Mouse (Mus musculus): ENCODE results near the gene Shroom3. TPM values are rescaled to one million over a fixed set of nuclear protein-coding genes. Genes with fewer than 3 reads are reported as not detected.

Gene Shroom3
- polyA plus RNA-seq, 1 experiment from 2014 or later, result 5.6 TPM

DNA sequence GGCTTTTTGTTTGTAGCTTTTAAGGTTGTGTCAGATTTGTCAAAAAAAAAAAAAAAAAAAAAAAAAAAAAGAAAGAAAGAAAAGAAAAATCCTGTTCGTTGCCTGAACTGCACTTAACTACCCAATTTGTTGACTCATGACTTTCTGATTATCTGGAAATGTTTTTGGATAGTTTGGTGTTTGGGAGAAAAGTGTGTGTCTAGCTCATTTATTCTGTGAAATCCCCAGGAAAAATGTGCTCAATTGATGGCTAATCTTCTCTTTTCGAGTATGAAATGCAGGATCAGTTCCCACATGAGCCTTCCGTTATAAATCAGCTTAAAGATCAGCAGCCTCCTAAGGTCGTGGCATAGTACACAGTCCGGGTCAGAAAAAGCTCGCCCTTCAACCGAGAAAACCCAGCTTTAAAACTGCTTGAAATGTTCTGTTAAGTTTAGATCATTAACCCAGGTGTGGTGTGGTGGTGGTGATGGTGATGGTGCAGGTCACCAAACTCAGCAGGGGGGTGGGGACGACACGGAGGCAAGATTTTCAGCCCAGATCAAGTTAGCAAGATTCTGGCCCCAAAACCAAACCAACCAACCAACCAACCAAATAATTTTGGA, 738 bp downstream of the Shroom3 start:
- ATAC-seq (ENCODE audit: insufficient read depth), result no peak
- WGBS, result 29% methylated on average over 9 of the region's 9 CpGs
- Histone ChIP-seq H3K4me2 (peak overlapping the region; percentile 95), H3K4me1 (ENCODE audit: insufficient read depth) (peaks cover 5% of the 10 kb centered on the region; the same call in 1 of the 2 replicates), H3K9me3 (ENCODE audit: low read depth, low read length) (no peaks in the 10 kb centered on the region), H3K9ac (peak overlapping the region; percentile 50; the same call in 1 of the 2 replicates), H3K27me3 (ENCODE audit: insufficient read depth, low read length) (peaks cover 6% of the 10 kb centered on the region), H3K36me3 (ENCODE audit: insufficient read depth) (no peaks in the 10 kb centered on the region), H3K27ac (ENCODE audit: low read depth) (no peak overlapping the region), H3K4me3 (ENCODE audit: low read depth, low read length) (peak overlapping the region; percentile 48)
- no peak for DNase-seq
- TF ChIP-seq CTCF (IDR thresholded peaks at IDR 0.05; ENCODE audit: low read depth), result no peak

DNA sequence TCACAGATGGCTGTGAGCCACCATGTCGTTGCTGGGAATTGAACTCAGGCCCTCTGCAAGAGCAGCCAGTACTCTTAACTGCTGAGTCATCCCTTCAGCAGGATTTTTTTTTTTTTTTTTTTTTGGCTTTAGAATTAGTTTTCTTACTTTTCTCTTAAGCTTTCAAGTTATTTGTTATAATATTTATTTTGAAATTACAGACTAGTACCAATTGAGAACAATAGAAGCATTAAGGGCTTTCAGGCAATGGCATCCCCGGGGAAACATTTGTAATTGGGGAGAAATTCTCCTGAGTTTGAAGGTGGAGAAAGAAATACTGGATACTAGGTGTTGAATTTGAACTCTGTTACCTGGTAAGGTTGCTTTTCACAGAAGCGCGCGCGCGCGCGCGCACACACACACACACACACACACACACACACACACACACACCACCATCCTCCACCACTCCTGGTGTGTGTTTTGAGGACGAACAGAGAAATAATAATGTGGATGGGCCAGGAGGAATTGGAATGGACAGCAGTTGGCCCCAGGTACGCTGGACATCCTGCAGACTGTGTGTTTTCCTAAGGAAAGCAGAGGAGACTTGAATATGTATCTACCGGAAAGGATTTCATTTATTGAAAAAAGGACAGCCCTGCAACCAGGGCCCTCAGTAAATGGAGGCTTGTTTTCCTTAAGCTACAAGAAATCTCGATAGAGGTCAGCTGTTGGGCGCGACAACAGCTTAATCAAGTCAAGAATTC, 1.7 kb downstream of the Shroom3 start:
- ATAC-seq (ENCODE audit: insufficient read depth) (no peak), DNase-seq (no peak)
- Histone ChIP-seq H3K4me1 (ENCODE audit: insufficient read depth) (peaks cover 5% of the 10 kb centered on the region; the same call in 1 of the 2 replicates), H3K36me3 (ENCODE audit: insufficient read depth) (no peaks in the 10 kb centered on the region), H3K9ac (no peak overlapping the region), H3K4me2 (0 out of 2 replicates have a peak overlapping the region, but pooled peaks have one; percentile 12), H3K27me3 (ENCODE audit: insufficient read depth, low read length) (peaks cover 6% of the 10 kb centered on the region), H3K4me3 (ENCODE audit: low read depth, low read length) (no peak overlapping the region), H3K27ac (ENCODE audit: low read depth) (no peak overlapping the region), H3K9me3 (ENCODE audit: low read depth, low read length) (no peaks in the 10 kb centered on the region)
- 94% methylated on average over 16 of the region's 16 CpGs for WGBS
- TF ChIP-seq CTCF (IDR thresholded peaks at IDR 0.05; ENCODE audit: low read depth), result no peak

DNA sequence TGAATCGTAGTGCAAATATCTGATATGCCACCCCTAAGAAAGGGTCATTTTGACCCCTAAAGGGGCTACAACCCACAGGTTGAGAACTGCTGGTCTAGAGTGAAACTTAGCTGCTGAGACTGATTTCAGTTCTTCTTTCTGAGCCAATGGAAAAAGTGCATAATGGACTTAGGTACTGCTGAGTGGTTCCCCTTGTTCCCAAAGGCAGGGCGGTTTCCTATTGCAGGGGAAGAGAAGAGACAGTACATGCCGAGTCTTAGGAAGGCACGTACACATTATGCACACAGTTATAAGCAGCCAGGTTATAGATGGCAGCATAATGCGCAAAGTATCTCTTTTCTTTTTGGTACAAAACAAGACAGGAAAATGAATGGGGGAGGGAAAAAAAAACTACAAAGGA, 4.9 kb downstream of the Shroom3 start:
- TF ChIP-seq CTCF (IDR thresholded peaks at IDR 0.05; ENCODE audit: low read depth), result no peak
- H3K27ac ChIP-seq (ENCODE audit: low read depth), result no peak overlapping the region
- no peaks in the 10 kb centered on the region for H3K9me3 ChIP-seq (ENCODE audit: low read depth, low read length)
- DNase-seq (no peak), ATAC-seq (ENCODE audit: insufficient read depth) (no peak)
- H3K4me2 ChIP-seq, result no peak overlapping the region
- no peaks in the 10 kb centered on the region for H3K36me3 ChIP-seq (ENCODE audit: insufficient read depth)
- H3K9ac ChIP-seq, result no peak overlapping the region
- H3K4me1 ChIP-seq (ENCODE audit: insufficient read depth), result no peaks in the 10 kb centered on the region
- H3K27me3 ChIP-seq (ENCODE audit: insufficient read depth, low read length), result no peaks in the 10 kb centered on the region
- H3K4me3 ChIP-seq (ENCODE audit: low read depth, low read length), result no peak overlapping the region
- WGBS, result 80% methylated on average over 5 of the region's 5 CpGs

DNA sequence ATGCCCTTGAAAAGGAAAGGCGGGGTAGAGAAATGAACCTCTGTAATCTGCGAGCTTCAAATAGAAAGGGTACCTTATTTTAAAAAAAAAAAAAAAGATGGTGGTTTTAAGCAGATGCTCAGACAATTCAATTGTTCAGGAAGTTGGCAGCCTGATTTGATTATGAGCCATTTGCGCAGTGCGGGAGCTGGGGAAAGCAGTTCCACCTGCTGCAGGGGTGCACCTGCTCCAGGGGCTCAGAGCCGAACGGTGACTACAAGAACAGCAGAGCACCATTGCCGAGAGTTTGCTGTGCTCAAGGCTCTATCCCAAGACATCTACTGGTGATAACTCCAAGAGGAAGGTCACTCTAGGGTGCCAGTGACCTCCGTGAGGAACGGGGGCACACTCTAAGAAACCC, 5.3 kb downstream of the Shroom3 start:
- Histone ChIP-seq H3K9ac (no peak overlapping the region), H3K4me1 (ENCODE audit: insufficient read depth) (no peaks in the 10 kb centered on the region), H3K9me3 (ENCODE audit: low read depth, low read length) (no peaks in the 10 kb centered on the region), H3K4me3 (ENCODE audit: low read depth, low read length) (no peak overlapping the region), H3K36me3 (ENCODE audit: insufficient read depth) (no peaks in the 10 kb centered on the region), H3K27ac (ENCODE audit: low read depth) (no peak overlapping the region), H3K4me2 (no peak overlapping the region), H3K27me3 (ENCODE audit: insufficient read depth, low read length) (no peaks in the 10 kb centered on the region)
- no peak for ATAC-seq (ENCODE audit: insufficient read depth)
- TF ChIP-seq CTCF (IDR thresholded peaks at IDR 0.05; ENCODE audit: low read depth), result no peak
- 92% methylated on average over 9 of the region's 9 CpGs for WGBS
- no peak for DNase-seq

DNA sequence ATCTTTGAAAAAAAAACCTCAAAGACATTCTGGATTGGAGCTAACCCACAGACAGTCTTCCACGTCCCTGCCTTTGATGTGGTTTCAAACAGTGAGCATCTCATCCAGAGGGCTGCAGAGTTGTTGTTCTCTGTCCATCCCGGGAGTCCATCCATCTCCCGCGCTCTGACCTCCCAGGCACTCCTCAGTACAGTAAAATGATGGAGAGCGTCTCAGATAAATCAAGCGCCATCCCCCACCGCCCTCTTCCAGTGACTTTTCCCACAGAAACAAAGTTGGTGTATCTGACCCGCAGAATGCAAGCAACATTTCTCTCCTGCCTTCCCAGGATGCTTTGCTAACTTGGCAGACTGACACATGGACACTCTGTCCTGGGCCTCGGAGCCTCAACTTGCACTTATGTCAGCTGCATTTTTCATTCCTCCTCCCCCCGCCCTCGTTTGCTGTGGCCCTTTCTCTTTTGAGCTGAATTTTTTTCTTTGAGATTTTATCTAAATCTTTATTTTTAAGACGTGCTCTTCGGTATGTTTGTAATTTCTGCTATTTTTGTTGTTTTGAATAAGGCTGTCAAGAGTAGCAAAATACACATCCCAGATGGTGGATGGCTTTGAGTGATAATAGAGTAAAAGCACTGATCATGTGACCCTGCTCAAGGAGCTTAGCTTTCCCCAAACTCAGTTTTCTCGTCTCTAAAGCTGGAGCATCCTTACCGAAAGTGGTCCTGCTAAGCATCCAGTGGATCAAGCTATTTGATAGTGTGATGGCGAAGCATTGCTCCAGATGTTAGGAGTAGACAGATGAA, 9.2 kb downstream of the Shroom3 start:
- no peaks in the 10 kb centered on the region for H3K36me3 ChIP-seq (ENCODE audit: insufficient read depth)
- H3K4me3 ChIP-seq (ENCODE audit: low read depth, low read length), result no peak overlapping the region
- ATAC-seq (ENCODE audit: insufficient read depth), result peak; percentile 85
- peak; percentile 86 for DNase-seq
- peaks cover 9% of the 10 kb centered on the region; the same call in 1 of the 2 replicates for H3K4me1 ChIP-seq (ENCODE audit: insufficient read depth)
- WGBS, result 29% methylated on average over 16 of the region's 16 CpGs
- no peak for TF ChIP-seq CTCF (IDR thresholded peaks at IDR 0.05; ENCODE audit: low read depth)
- H3K9ac ChIP-seq, result no peak overlapping the region
- H3K27me3 ChIP-seq (ENCODE audit: insufficient read depth, low read length), result no peaks in the 10 kb centered on the region
- peak overlapping the region; percentile 67 for H3K27ac ChIP-seq (ENCODE audit: low read depth)
- no peaks in the 10 kb centered on the region for H3K9me3 ChIP-seq (ENCODE audit: low read depth, low read length)
- H3K4me2 ChIP-seq, result peak overlapping the region; percentile 21

DNA sequence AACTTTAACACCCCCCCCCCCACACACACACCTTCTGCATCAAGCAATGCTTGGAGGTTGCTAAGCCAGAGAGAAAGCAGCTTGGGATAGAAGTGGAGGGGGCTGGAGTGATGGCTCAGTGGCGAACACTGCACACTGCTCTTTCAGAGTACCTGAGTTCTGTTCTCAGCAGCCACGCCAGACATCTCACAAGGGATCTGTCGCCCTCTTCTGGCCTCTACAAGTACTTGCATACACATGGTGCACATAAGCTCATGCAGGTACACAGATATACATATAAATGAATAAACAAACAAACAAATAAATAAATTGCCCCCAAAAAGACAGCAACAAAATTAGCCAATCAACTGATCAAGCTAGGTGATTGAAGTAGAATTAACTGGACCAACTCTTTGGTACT, 10.5 kb downstream of the Shroom3 start:
- H3K27ac ChIP-seq (ENCODE audit: low read depth), result peak overlapping the region; percentile 69; the same call in 1 of the 2 replicates

More for the DNA sequence above, 10.5 kb downstream of the Shroom3 start:
- ATAC-seq (ENCODE audit: insufficient read depth) (no peak), DNase-seq (no peak)
- no peaks in the 10 kb centered on the region for H3K27me3 ChIP-seq (ENCODE audit: insufficient read depth, low read length)
- no peak overlapping the region for H3K4me2 ChIP-seq
- peaks cover 14% of the 10 kb centered on the region; the same call in 1 of the 2 replicates for H3K4me1 ChIP-seq (ENCODE audit: insufficient read depth)
- H3K9ac ChIP-seq, result no peak overlapping the region
- no peak overlapping the region for H3K4me3 ChIP-seq (ENCODE audit: low read depth, low read length)
- no peak for TF ChIP-seq CTCF (IDR thresholded peaks at IDR 0.05; ENCODE audit: low read depth)
- 88% methylated on average over 3 of the region's 3 CpGs for WGBS
- no peaks in the 10 kb centered on the region for H3K36me3 ChIP-seq (ENCODE audit: insufficient read depth)
- no peaks in the 10 kb centered on the region for H3K9me3 ChIP-seq (ENCODE audit: low read depth, low read length)
